Mouse (Mus musculus): ENCODE measurements around the gene Dynlt1a.
"Not testable (repeated sequence)": the region's sequence is repeated elsewhere in the genome, so short reads cannot be mapped to it uniquely, and the experiment has no call there.

The Dynlt1a gene

DNA sequence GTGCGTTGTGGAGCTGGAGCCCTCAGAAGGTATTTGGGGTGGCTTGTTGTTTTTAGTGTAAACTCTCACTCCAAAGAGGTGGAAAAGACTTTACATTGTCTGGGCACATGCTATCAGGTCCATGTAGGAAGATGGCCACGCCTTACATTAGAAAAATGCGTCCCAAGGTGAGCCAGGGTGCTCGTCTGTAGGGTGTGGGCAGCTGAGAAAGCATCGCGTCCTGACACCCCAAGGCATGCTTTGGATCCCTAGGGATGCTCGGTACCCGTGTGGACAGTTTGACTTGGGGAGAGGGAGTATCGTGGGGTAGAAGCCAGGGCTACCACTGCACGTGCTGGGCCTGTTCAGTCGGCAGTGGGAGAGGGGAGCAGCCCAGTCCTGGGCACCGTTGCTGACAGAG is 28.3 kb downstream of the Dynlt1a start:
- DNase-seq (ENCODE audit: low read depth), result not testable (repeated sequence)

DNA sequence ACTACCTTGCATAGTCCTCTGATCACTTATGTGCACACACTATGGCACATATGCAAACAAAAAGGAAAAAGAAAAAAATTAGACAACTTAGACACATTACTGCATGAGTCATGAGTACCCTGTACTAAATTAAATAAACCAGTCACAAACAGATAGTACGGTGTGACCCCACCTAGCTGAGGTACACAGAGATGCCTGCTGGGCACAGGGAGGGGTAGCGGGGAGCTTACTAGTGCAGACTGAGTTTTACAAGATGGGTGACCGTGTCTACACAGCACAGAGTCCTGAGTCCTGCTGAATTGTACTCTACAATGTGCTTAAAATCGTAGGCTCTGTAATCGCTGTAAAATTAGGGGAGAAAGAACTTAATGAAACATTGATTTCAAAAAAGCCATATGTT is 31.1 kb downstream of the Dynlt1a start:
- not testable (repeated sequence) for DNase-seq (ENCODE audit: low read depth)

GRCm38 (mm10) chr17:6283137-6283536 is 34.2 kb downstream of the Dynlt1a start:
- not testable (repeated sequence) for DNase-seq (ENCODE audit: low read depth)

DNA sequence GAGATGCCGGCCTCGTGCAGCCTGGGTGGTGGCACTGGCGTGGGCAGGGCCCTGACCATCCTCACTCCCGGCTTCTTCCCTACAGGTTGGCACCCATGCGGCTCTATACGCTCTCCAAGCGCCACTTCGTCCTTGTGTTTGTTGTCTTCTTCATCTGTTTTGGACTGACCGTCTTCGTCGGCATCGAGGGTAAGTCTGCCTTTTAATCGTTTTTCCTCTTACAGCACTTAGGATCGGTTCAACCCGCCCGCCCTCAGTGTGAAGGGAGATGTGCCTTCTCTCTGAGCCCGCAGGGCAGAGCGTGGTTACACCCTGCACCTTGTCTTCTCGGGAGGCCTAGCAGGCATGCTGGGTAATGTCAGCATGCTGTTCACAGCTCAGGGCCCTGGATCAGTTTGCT is 36.8 kb downstream of the Dynlt1a start:
- DNase-seq (ENCODE audit: low read depth), result not testable (repeated sequence)

DNA sequence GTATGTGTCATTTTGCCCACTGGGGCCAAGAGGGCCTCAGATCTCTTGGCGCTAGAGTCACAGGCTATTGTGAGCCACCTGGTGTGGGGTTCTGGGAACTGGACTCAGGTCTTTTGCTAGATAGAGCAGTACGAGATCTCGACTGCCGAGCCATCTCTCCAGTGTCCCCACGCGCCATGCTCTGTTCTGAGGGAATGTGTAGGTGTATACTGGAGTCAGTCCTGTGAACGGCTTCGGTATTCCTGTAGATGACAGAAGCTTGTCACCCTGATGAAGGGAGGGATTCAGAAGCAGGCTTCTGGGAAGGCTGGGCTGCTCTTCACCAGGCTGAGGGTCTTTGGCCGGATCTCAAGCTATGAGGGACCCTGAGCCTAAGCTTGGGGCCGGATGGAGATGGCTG is 37.5 kb downstream of the Dynlt1a start:
- not testable (repeated sequence) for DNase-seq (ENCODE audit: low read depth)

- DNase-seq (ENCODE audit: low read depth), result not testable (repeated sequence)
Observed at GRCm38 (mm10) chr17:6279205-6279604, 38.1 kb downstream of the Dynlt1a start.

- DNase-seq (ENCODE audit: low read depth), result not testable (repeated sequence)
Observed at GRCm38 (mm10) chr17:6274693-6275092, 42.6 kb downstream of the Dynlt1a start.

GRCm38 (mm10) chr17:6271970-6272369 is 45.3 kb downstream of the Dynlt1a start:
- DNase-seq (ENCODE audit: low read depth), result not testable (repeated sequence)

DNA sequence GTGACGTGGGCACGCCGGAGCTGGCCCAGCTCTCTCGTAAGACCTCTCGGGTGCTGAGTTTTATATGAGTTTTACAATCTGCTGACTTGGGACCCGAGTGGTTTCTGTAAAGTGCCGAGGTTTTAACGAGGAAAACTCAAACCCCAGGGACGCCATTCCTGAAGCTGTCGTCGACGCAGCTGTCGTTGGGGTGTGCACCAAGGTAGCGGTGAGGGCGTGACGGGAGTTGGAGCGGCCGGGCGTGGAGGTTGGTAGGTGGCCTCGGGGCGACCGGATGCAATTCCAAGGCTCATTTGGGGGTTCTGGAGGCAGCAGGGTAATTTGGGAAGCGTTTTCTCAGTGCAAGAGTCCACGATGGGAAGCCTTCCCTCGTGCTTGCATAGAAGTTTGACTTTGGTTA is 46.5 kb downstream of the Dynlt1a start:
- DNase-seq (ENCODE audit: low read depth), result peak; percentile 1

DNA sequence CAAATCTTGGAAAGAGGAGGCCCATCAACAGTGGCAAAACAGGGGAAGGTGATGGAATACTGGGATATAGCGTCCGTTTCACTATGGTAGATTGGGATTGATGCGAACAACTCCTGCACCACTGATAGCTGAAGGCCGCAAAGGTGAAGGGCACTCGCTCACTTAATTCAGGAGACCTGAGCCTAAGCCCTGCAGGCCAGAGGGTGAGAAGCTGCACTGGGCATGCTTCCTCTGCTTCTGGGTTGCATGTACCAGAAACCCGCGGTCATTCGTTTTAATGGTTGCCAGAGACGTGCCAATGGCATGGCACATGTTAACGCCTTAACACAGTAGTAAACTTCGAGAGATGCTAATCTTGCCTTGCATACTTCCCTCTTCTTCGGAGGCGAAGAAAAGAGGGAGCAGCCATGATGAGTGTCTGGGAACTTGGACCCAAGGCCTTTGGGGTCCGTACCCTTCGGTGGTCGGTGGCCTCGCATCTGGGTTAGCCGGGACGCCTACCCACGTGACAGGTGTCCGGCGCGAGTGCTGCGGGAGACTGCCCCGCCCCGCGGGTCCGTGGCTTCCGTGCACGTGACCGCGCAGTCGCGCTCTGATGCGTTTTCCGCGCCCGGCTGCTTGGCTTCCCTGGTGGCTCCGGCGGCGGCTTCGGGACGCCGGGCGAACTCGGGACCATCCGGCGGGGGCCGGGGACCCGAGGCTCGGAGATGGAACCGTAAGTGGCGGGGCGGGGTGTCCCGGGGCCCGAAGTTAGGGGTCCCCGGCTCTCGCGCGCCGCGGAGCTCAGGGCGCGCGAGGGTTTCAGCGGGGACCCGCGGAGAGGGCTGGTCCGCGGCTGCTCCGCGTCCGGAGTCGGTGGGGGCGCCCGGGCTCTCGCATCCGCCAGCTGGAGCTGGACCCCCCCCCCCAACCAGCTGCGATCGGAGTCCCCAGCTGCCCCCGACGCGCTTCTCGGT is 47.1 kb downstream of the Dynlt1a start:
- peak; percentile 2 for DNase-seq (ENCODE audit: low read depth)

- not testable (repeated sequence) for DNase-seq (ENCODE audit: low read depth)
Observed at GRCm38 (mm10) chr17:6257070-6257456, 60.2 kb downstream of the Dynlt1a start.

- DNase-seq (ENCODE audit: low read depth), result not testable (repeated sequence)
Observed at GRCm38 (mm10) chr17:6256400-6257069, 60.8 kb downstream of the Dynlt1a start, which contains the start of gene Tmem181a. Gene Tmem181a (plus strand): TSS chr17:6256860.

Data from NIH3T3 (cell line).